Mouse (Mus musculus): ENCODE measurements around the gene Vps36.

GRCm38 (mm10) chr8:22247956-22248355 lies 55.3 kb downstream of the Vps36 start:
- no peak for TF ChIP-seq CTCF (conservative IDR thresholded peaks at IDR 0.05; ENCODE audit: low read length)
- no peak for TF ChIP-seq NANOG (IDR thresholded peaks at IDR 0.05; ENCODE audit: borderline replicate concordance, low read length)
